Mouse (Mus musculus): ENCODE data around the gene Gm45837.

Gm45837 gene

DNA sequence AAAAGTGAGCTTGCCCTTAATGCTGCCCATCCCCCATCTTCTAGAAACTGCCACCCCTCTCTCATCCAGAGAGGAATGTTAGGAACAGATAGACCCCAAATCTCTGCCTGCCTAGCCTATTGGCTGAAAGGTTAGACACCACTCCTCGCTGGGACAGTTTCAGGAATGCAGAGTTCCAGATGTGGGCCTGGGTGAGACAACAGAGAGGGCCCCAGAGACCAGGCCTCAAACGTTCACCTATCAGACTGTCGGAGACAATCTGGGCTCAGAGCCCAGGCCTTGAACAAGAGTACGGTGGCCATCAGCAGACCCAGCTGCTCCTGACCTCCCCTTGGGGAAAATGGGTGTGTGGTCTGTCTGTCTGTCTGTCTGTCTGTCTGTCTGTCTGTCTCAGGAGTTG lies 17.7 kb upstream of the Gm45837 start:
- DNase-seq: no peak

DNA sequence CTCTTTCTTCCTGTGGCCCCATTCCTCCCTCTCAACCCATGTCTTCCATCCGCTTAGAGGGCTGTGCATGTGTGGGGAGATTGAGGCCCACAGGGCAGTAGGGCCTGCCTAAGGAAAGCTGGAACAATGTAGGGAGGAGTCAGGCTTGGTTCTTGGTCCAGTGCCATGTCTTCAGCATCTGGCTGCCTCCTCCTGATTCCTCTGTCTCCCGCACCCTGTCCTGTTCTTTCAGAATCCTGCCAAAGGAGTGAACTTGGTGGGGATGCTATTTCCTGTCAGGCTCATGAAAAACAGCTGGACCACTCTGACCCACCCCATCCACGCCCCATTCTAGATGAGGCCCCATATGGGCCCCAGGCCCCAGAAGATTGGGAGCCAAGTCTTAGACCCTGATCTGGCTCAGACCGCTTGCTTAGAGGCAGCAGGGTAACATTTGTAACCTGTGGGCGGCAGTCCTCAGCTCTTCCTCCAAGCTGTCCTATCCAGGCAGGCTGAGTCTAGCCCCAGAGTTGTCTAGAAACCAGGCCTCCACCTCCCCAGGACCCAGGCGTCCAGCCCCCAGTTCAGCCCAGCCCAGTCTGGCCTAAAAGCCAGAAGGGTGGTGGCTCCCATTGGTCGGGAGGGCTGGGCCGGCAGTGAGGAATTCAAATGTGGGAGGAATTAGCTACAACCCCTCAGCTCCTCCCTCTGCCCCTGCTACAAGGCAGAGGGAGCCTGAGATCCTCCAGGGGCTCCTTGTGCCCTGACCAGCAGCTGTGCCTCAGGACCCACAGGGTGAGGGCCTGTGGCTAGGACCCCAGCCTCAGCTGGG lies 16.8 kb upstream of the Gm45837 start:
- DNase-seq: no peak

DNA sequence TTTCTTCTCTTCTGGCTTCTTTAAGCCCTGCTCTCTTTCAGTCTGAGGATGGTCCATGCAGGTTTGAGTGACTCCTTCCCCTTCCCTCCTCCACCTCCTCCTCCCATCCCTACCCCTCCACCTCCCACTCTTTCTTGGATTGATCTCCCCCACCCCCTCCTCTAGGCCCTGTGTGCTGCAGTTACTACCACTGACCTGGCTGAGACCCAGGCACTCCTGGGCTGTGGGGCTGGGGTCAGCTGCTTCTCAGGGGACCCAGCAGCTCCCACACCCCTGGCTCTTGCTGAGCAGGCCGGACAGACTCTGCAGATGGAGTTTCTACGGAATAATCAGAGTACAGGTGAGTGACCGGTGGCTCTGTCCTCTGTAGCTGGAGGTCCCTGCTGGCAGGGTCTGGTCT lies 16.1 kb upstream of the Gm45837 start:
- no peak for DNase-seq

DNA sequence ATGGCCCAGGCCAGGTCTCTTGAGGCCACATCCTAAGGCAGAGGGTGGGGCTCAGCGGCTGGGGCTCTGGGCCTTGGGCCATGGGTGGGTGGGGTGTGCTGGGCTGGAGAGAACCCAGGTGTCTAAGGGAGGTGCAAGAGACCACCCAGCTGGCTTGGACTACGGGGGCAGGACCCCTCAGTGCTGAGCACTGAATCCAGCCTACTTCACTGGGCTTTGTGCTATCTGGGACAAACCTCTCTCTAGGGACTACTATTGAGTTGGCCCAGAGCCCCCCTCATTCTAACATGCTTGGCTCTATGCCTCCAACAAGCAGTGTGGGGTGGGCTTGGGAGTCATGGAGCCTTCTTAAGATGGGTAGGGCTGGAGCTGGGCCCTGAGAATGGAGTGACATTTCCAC lies 15.2 kb upstream of the Gm45837 start:
- no peak for DNase-seq

DNA sequence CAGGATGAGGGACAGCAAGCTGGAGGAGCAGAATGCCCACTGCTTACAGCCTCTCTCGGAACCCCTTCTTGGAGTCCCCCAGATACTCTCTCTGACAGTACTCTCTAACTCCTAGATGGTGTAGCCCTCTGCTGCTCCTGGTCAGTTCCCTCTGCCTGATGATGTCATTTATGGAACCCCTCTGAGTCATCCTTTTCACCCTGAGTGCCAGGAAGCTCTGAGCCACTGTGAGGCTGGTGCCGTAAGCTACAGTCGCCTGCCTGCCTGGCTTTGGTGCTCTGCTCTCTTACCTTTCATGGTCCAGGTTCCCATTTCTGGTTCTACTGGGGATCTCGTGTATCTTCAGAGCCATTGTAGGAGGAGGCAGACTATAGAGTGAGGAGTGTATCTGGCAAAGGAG lies 13.5 kb upstream of the Gm45837 start:
- DNase-seq: no peak

DNA sequence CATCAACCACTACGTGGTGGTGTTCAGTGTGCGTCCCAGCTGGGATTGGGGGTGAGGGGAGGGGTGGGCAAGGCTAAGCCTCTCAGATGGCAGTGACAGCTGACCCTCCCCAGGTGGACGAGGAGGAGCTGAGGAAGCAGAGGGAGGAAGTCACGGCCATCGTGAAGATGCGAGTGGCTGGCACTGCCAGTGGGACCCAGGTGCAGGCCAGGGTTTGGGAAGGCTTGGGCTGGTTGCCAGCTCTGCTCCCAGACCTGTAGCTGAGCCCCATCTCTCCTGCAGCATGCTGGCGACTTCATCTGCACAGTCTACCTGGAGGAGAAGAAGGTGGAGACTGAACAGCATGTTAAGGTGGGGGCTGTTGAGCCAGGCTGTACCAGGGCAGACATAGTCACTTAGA lies 9.2 kb upstream of the Gm45837 start:
- DNase-seq: no peak

DNA sequence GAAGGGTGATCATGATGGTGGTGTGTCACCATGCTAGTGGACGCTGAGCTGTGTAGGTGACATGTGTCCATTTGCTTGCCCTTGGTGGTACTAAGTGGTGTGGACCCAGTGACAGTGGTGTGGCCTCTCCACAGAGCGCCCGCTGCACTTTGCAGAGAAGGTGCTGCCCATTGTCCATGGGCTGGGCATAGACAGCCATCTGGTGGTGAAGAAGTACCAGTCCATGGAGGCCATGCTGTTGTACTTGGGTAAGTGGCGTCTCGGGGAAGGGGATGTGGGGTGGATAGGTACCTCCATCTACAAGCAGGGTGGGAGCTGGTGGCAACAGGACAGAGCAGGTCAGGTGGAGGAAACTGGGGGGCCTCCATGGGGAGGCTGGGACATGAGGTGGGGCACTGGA lies 6.9 kb upstream of the Gm45837 start:
- no peak for DNase-seq

DNA sequence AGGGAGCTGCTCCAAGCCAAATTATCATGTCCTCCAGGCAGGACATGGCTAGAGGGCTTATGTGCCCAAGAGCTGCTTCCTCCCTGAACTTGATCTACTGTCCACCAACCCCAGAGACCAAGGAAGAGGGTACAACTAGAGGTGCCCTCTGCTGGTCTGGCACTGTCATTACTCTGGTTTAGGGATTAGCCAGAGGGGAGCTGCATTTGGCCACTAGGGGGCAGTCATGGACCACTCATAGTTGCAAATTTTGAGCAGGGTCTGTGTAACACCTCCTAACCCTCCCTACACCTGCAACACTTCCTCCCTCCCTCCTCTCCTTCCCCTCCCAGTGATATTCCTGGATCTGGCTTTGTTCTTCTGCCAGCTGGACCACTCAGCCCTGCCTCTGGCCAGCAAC lies 2.1 kb downstream of the Gm45837 start:
- DNase-seq: peak; percentile 57

DNA sequence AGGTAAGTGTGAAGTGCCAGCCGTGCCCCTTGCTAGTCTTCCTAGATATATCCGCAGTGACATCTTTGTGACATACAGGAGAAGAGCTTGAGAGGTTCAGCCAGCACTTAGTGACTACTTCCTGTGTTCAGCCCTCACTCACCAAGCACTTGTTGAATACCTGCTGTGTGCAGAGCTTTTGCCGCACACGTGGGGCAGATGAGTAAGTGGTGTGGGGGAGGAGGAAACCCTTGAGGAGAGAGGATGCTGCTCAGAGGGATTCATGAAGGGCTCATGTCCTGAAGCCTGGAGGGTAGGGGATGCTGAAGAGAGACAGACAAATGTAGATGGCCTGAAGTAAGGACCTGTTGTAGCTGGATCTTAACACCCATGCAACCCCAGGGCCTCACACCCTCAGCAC lies 3.5 kb downstream of the Gm45837 start:
- no peak for DNase-seq

DNA sequence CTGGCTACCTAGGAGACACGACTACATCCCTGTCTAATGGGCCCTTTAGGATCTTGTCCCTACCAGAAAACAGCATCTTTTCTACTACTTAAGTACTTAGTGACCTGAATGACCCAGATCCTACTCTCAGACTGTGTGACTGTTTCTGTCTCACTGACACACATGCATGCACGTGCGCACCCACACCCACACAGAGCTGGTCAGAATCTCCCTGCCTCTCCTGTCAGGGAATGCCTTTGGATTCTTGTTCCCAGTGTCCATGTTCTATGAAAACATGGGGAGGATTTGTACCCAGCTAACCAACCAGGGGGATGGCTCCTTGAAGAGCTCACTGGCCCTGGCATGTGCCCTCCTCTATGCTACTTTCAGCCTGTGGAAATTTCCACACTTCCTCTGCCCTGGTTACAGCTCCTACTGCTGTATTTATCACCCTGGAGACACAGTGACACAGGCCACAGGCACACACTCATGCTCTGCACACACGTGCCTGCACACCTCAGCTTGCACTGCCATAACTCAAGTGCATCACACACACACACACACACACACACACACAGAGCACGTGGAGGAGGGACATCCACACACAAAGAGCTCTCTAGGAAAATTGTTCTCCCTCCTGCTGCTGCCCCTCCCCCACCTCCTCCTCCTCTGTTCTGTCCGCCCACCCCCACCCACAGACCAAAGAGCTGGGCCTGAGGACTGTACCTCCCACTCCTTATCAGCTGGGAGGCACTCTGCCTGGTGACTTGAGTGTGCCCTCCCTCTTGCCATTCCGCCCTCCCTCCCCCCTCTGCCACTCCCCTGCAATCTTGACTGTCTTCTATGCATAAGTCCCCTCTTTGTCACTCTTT lies 4.2 kb downstream of the Gm45837 start:
- DNase-seq: no peak

DNA sequence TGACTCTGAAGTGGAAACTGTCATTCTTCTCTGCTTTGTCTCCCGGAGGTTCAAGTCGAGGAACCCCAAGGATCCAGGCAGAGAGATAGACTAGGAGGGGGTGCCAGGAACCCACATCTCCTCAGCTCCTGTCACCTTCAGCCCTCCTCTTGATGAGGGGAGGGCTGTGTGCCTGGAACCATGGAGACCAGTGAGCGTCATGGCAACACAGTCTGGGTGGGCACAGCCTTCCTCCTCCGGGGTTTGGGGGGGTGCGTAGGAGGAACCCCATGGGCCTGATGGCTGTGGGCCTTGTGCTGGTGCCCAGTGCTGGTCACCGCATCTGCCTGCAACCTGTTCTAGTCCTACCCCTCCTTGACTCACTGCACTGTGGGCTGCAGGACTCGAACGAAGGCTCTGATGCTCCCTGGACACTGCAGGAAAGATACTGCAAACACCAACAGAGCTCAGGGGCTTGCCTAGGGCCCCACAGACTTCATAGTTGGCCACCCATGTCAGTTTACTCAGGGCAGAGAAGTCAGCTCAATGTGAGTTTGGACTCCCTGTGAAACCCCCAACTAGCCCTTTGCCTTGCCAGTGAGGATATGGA lies 4.9 kb downstream of the Gm45837 start:
- DNase-seq: no peak

DNA sequence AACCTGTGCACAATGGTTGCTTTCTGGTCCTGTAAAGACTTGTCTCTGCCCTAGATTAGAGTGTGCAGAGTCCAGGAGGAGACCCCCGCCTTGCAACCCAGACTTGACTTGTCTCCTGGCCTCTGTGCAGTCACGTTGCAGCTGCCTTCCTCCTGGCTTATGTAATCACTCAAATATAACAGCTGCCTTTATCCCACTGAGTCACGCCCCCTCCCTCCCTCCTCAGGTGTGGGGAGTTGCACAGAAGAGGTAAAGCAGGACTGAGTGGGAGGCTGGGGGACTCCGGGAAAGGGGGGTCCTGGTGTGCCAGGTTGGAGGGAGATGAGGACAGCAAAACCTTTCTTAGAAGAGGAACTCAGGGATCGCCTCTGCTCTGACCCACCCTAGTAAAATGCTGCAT lies 5.7 kb downstream of the Gm45837 start:
- DNase-seq: no peak

DNA sequence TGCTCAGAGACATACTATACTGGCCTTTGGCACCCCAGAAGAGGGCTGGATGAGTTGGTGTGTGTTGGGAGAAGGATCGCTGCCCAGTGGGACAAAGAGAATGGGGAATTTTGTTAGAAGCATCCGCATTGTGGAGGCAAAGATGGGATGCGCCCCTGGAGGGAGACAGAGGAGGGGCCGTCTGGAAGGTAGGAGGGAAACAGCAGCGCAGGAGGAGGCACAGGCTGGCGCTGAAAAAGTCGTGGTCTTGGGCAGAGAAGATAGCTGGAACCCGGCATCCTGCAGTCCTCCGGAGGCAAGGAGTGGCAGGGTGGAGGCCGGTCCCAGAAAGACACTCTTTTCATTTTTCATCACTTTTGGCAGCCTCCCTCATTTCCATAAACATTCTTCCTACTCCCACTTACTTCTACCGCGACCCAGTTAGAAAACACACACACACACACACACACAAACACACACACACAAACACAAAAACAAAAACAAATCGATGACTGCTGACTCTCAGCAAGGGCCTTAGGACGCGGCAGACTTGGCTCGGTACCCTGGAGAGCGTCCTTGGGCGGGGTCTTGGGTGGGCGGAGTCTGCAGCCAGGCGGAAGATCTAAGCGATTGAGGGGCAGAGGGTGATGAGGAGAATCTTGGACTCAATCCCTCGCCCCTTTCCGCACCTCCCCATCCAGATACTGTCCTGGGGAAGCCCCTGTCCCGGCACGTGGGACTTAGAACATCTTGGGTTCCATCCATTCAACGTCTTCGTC lies 8.5 kb downstream of the Gm45837 start:
- no peak for DNase-seq

DNA sequence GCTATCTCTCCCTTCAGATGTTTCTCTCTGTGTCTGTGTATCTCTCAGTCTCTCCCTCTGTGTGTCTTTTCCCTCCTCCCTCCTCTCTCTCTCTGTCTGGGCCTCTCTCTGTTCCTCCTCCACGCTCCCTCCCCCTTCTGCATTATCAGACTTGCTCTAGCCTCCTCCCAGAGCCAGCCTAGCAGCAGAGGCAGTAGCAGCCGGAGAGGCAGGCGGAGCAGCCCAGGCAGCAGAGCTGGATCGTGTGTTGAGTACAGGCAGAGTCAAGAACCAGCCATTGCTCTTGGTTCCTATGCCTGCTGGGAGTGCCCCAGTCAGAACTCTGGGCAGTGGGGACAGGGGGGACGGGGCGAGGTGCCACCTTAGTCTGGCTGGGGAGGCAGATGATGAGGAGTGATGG lies 10.8 kb downstream of the Gm45837 start, which contains the start of gene Pde2a:
Gene Pde2a, plus strand, starts transcription at position 163 of the 400 bp plus-strand sequence.
- DNase-seq: no peak

DNA sequence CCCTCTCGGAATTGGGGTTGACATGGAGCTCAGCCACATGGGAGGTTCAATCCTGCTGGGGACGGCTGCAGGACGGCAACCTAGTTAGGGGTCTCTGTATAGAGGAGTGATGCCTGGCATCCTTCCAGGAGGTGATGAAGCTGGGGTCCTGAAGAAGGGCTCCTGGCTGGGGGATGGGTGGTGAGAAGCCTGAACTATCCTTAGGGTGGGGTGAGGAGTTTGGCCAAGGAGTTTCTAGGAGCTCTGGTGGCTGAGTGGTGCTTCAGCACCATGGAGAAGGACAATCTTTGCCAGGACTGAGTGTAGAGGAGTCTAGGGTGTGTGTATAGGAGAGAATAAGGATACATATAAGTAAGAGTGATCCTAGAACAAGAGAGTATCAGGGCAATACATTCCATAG lies 11.4 kb downstream of the Gm45837 start:
- no peak for DNase-seq

DNA sequence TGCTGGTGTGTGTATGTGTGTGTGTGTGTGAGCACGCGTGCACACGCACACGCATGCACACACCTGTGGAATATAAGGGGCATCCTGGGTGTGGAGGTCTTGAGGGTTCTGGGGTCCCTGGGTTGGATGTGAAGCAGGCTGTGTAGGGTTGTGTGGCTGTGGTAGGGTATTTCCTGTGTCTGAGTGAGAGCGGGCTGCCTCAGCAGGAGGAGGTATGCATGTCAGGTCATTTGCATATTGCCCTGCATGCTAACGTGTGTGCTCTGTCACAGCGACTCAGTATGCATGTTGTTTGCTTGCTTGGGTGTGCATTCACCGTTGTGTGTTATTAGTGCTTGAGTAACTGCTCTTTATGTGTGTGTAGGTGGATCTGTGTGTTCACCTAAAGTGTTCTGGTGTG lies 12.0 kb downstream of the Gm45837 start:
- DNase-seq: no peak

DNA sequence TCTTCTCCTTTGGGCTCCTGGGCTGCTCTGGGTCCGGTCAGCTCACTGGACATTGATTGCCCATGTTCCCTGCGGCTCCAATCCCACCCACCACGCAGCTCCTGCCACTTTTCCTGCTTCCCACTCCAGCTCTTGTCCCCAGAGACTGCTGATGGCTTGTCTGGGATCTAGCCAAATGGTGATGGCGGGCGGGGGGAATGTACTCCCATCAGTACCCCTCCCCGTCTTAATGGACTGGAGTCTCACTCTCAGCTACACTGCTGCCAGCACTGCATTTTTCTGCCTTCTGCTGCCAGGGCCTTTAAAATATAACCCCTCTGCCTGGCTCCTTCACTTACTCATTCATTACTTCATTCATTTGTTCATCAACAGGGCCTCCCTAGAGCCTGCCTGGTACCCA lies 13.3 kb downstream of the Gm45837 start:
- DNase-seq: no peak

DNA sequence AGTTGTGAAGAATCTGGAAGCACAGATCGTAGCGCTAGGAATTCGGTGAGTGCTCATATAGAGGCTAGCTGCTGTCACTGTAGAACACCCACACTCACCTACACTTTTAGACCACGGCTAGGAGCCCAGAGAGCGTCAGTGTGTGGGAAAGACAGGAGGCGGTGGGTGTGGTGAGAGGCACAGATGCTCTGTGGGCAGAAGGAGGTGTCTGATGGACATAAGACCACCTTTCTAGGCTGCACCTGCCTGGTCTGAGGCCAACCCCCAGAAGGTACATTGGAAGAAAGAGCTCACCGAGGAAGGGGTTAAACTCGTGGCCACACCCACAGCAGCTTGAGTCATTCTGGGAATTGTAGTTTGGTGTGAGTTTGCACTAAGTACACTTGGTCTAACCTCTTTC lies 16.0 kb downstream of the Gm45837 start:
- no peak for DNase-seq

DNA sequence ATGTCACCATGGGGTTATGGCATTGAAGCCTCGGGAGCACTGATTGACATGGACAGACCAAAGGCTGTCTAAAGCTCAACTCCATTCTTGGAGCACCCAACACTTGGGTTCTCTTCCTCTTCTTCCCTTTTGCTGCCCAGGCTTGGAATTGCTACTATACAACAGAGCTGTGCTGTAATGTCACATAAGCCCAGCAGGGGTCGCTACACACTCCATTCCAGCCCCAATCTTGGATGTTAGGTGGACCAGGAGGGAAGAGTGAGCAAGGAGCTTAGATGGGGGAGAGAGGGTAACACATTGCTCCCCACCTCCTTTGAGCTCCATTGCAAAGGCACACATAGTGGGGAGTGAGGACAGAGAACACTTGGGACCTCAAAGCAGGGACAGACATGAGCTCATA lies 17.1 kb downstream of the Gm45837 start:
- no peak for DNase-seq

DNA sequence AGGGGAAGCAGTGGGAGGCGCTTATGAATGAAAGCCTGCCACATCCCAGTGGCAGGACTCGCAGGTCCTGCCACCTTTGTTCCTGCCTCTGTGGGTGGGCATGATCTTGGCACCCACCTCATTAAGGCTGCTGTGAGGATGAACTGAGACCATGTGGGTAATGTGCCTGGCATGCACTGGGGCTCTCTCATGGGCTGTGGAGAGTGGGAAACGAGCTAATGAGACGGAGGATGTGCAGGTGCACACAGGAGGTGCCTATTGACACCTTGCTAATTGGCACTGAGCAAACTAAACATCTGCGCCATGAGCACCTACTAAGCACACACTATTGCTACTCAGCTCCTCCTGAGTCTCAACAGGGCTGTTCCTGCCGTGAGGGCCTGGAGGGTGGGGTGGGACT lies 24.4 kb downstream of the Gm45837 start:
- no peak for DNase-seq

DNA sequence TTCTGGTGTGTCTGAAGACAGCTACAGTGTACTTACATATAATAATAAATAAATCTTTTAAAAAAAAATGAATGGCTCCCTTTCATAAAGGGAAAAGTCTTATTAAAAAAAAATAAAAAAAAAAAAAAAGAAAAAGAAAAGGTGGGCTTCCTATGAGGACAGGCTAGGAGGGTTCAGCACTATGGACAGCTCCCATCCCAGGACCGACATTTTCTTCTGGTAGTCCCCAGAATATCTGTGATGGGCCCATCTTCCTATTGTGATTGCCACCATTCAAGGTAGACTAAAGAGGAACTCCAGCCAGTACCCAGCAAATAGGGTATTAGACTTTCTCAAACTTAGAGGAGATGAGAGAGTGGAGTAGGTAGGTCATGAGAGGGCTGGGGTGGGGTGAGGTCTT lies 27.2 kb downstream of the Gm45837 start:
- no peak for DNase-seq

DNA sequence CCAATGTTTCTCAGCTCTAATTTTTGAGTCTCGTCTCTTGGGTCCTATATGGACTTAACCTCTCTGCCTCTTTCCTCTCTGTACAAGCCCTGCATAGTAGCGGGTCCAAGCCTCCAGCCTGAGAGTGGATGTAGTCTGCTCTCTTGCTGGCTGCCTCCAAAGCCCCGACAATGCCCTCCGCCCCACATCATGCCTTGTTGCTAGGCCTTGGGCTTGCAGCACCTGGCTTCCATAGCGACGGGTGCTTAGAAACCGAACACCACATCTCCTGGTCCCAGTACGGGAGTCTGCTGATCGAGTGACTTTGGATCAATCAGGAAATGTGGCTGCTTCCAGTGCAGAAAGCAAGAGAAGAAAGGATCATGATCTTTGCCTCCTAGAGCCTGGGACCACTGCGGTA lies 32.4 kb downstream of the Gm45837 start:
- DNase-seq: no peak

DNA sequence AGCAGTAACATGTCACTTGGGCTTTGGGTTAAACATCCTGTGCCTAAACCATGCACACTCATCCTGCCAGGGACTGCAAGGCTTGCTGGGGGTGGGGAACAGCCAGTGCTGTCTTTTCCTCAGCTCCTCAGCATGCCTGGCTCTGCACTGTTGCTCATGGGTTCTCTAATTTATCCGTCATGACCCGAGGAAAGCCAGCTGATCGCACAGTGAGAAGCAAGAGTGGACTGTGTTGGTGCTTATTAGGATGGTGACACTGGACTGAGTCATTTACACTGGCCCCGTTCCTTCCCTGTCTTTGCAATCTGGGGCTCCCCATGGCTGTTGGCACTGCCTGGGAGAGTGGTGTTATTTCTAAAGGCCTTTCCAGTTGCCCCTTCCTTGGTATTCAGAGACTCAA lies 33.5 kb downstream of the Gm45837 start:
- no peak for DNase-seq
